Mouse (Mus musculus) kidney, postnatal 0 days (tissue): ENCODE measurements around the gene Cyp2d26. TPM values are rescaled to one million over a fixed set of nuclear protein-coding genes. Genes with fewer than 3 reads are reported as not detected.

Experiments used
- ATAC-seq: fragments of 200-750 bp; cut with Nextera tagmentation; replicated peaks from 2 replicates; pipeline ENCODE4 v1.8.0; 2017; ENCODE audit warnings: low read depth, moderate number of reproducible peaks, moderate TSS enrichment, moderate library complexity; ENCODE audit not compliant: low FRiP score
- DNase-seq: peaks from one replicate; pipeline ENCODE4 v3.0.0-alpha.2; 2016; ENCODE audit warnings: low spot score
- H3K27ac ChIP-seq: fragments of 300-500 bp; sonication (generic); 2 replicates; pipeline ENCODE4 v1.5.1; 2014; ENCODE audit warnings: mild to moderate bottlenecking
- H3K27me3 ChIP-seq: fragments of 300-500 bp; sonication (generic); 2 replicates; pipeline ENCODE4 v1.6.1; 2014; ENCODE audit warnings: low read length, mixed read lengths; ENCODE audit not compliant: insufficient read depth
- H3K36me3 ChIP-seq: fragments of 300-500 bp; sonication (generic); 2 replicates; pipeline ENCODE4 v1.6.1; 2014; ENCODE audit warnings: low read length, mixed read lengths; ENCODE audit not compliant: insufficient read depth
- H3K4me1 ChIP-seq: fragments of 300-500 bp; sonication (generic); replicated peaks from 2 replicates; pipeline ENCODE4 v1.6.1; 2014; ENCODE audit warnings: antibody characterized with exemption, low read length, mixed read lengths; ENCODE audit not compliant: insufficient read depth
- H3K4me2 ChIP-seq: fragments of 300-500 bp; sonication (generic); 2 replicates; pipeline ENCODE4 v1.6.1; 2014; ENCODE audit warnings: mild to moderate bottlenecking, low read length, moderate library complexity, mixed read lengths
- H3K4me3 ChIP-seq: fragments of 300-500 bp; sonication (generic); replicated peaks from 2 replicates; pipeline ENCODE4 v1.5.1; 2014; ENCODE audit warnings: low read depth, low read length
- H3K9ac ChIP-seq: fragments of 300-500 bp; sonication (generic); 2 replicates; pipeline ENCODE4 v1.6.1; 2014; ENCODE audit warnings: low read depth, low read length
- H3K9me3 ChIP-seq: fragments of 300-500 bp; sonication (generic); replicated peaks from 2 replicates; pipeline ENCODE4 v1.6.1; 2016; ENCODE audit warnings: low read length, inconsistent platforms, mixed read lengths
- CTCF ChIP-seq: IDR thresholded peaks from 2 replicates; pipeline ENCODE4 v1.5.1; 2016; ENCODE audit warnings: antibody characterized with exemption, low read depth, mild to moderate bottlenecking, moderate library complexity
- WGBS: fragments of 180-500 bp; shearing (Covaris S2); extraction: QIAGEN DNeasy Blood & Tissue Kit; methylation state at CpG from one replicate; pipeline ENCODE4 v1.1.7; 2014; 5-methylcytosine and 5-hydroxymethylcytosine counted together
- polyA plus RNA-seq: library from polyadenylated mRNA; unstranded; fragments of >200 nt; fragmentation: Nextera tagmentation; extraction: Ambion mirVana; gene quantifications from 2 replicates; pipeline ENCODE4 v1.2.1, GENCODE M21; 2015

Cyp2d26 gene
- 55.2 and 65.8 TPM in 2 replicates for polyA plus RNA-seq

DNA sequence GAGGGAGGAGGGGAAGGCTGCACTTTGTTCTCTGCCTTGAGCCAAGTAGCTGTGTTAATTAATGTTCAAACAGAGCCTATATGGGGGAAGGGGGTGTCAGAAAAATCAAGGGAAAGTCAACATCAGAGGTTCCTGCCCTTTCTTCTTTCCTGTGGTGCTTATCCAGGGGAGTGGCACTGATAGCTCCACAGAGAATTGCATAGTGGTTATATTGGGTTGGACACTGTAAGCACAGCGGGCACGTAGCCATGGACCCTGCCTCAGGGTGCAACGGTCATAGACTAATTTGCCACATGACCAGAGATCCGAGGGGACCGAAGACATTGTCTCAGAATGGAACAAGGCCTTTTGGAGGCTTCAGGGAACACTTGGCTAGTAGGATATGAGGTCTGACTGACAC lies at the start of gene Cyp2d26:
Gene Cyp2d26, minus strand, starts transcription at position 18 of the 400 bp plus-strand sequence.
- H3K36me3 ChIP-seq: no peaks in the 10 kb centered on the region
- WGBS: 77% methylated on average over 5 of the region's 5 CpGs
- no peak within 1 kb of the TSS for H3K9ac ChIP-seq
- H3K4me3 ChIP-seq: no peak within 1 kb of the TSS
- no peak within 1 kb of the TSS for H3K27ac ChIP-seq
- no peaks in the 10 kb centered on the region for H3K4me1 ChIP-seq
- H3K27me3 ChIP-seq: no peaks in the 10 kb centered on the region
- ATAC-seq (peak; percentile 69), DNase-seq (no peak)
- TF ChIP-seq CTCF: no peak
- no peak within 1 kb of the TSS for H3K4me2 ChIP-seq
- H3K9me3 ChIP-seq: no peaks in the 10 kb centered on the region

DNA sequence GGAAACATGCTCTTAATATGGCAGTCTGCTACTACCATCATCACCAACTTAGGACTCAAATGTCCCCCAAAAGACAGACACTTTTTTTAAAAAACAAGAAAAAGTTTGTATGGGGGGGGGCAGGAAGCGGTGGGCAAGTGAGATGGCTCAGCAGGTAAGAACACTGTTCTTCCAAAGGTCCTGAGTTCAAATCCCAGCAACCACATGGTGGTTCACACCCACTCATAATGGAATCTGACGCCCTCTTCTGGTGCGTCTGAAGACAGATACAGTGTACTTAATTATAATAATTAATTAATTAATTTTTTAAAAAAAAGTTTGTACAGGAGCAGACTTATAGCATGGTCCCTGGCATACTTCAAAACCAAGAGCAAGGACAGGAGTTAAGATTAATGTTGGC lies 45.1 kb upstream of the Cyp2d26 start:
- H3K27me3 ChIP-seq: no peaks in the 10 kb centered on the region
- no peaks in the 10 kb centered on the region for H3K36me3 ChIP-seq
- ATAC-seq: no peak
- H3K4me3 ChIP-seq: no peak overlapping the region
- no peak overlapping the region for H3K4me2 ChIP-seq
- WGBS: 93% methylated on average over 3 of the region's 3 CpGs
- no peaks in the 10 kb centered on the region for H3K9me3 ChIP-seq
- no peaks in the 10 kb centered on the region for H3K4me1 ChIP-seq
- DNase-seq: no peak
- no peak overlapping the region for H3K27ac ChIP-seq
- no peak overlapping the region for H3K9ac ChIP-seq
- TF ChIP-seq CTCF: no peak

DNA sequence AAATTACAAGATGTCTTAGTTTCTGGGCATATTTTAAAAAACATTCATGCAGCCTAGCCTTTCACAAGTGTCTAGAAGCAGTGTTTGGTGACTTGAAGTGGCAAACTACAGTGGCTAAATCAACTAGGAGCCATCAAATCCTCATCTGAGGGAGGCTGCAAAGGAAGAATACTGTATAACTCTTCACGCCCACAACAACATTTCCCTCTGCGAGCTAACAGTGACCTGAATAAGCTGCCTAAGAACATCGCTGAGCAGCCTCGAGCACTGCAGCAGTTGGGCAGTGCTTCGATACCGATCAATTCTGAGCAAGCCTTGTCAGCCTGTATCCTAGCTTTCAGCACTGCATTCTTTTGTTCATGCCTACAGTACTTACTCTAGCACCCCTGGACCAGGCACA lies 35.8 kb upstream of the Cyp2d26 start:
- H3K4me1 ChIP-seq: no peaks in the 10 kb centered on the region
- H3K9me3 ChIP-seq: no peaks in the 10 kb centered on the region
- no peak overlapping the region for H3K4me2 ChIP-seq
- no peak overlapping the region for H3K27ac ChIP-seq
- 86% methylated on average over 6 of the region's 6 CpGs for WGBS
- ATAC-seq (no peak), DNase-seq (no peak)
- 0 out of 2 replicates have a peak, but pooled peaks cover 3% of the 10 kb centered on the region for H3K36me3 ChIP-seq
- no peaks in the 10 kb centered on the region for H3K27me3 ChIP-seq
- H3K9ac ChIP-seq: no peak overlapping the region
- no peak for TF ChIP-seq CTCF
- no peak overlapping the region for H3K4me3 ChIP-seq

DNA sequence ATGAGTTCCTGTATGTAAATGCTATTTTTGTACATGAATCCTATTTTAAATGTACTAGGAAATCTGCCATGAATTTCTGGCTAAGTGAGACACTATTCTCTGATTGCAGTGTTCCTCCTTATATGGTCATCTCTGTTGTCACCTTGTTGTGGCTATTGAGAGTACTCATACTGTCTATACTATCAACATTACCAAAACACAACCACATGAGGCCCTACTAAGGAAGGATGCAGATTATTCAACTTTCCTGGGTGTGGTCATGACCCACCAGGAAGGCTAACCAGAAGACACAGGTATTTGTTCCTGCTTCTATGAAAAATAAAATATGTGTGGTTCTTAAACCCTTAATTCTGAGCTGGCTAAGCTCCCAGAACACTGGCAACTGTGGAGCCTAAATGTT lies 31.8 kb upstream of the Cyp2d26 start:
- H3K27me3 ChIP-seq: no peaks in the 10 kb centered on the region
- H3K4me1 ChIP-seq: no peaks in the 10 kb centered on the region
- H3K4me3 ChIP-seq: no peak overlapping the region
- TF ChIP-seq CTCF: no peak
- no peak overlapping the region for H3K9ac ChIP-seq
- no peaks in the 10 kb centered on the region for H3K9me3 ChIP-seq
- ATAC-seq: no peak
- DNase-seq: no peak
- H3K27ac ChIP-seq: no peak overlapping the region
- no peak overlapping the region for H3K4me2 ChIP-seq
- H3K36me3 ChIP-seq: 0 out of 2 replicates have a peak, but pooled peaks cover 3% of the 10 kb centered on the region

DNA sequence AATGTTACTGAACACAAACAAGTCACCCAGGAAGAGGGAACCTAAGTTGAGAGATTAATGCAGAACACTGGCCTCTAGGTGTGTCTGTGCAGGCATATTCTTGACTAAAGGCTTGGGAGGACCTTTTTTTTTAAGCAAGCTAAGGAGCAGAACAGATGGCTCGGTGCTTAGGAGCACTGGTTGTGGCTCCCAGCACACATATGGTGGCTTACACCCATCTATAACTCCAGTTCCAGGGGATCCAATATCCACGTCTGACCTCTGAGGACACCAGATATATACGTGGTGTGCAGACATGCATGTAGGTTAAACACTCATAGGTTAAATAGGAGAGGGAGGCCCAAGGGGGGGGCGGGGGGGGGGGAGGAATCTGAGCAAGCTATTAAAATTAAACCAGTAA lies 28.3 kb upstream of the Cyp2d26 start:
- H3K4me1 ChIP-seq: no peaks in the 10 kb centered on the region
- no peak for TF ChIP-seq CTCF
- H3K36me3 ChIP-seq: no peaks in the 10 kb centered on the region
- 58% methylated on average over 3 of the region's 4 CpGs for WGBS
- H3K4me2 ChIP-seq: no peak overlapping the region
- H3K27ac ChIP-seq: no peak overlapping the region
- no peaks in the 10 kb centered on the region for H3K27me3 ChIP-seq
- ATAC-seq (no peak), DNase-seq (no peak)
- H3K9ac ChIP-seq: no peak overlapping the region
- H3K4me3 ChIP-seq: no peak overlapping the region
- no peaks in the 10 kb centered on the region for H3K9me3 ChIP-seq

DNA sequence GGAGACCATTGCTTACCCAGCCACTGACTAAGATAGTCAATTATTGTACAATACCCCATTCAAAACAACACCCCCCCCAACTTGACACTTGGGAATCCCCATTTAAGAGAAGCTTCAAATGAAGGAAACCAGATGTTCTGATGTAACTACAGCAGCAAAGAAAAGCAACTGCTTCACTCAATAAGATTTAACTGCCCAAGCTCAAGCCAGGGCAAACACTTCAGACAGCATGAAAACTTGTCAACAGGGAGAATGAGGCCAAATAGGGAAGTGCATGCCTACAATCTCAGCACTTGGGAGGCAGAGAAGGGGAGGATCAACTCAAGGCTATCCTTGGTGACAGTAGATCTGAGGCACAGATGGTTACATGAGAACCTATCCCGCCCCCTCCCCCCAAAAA lies 27.6 kb upstream of the Cyp2d26 start:
- ATAC-seq (no peak), DNase-seq (no peak)
- 100% methylated on average over 1 of the region's 1 CpGs for WGBS
- Histone ChIP-seq H3K36me3 (no peaks in the 10 kb centered on the region), H3K27me3 (no peaks in the 10 kb centered on the region), H3K27ac (no peak overlapping the region), H3K4me2 (no peak overlapping the region), H3K9me3 (no peaks in the 10 kb centered on the region), H3K4me3 (no peak overlapping the region), H3K9ac (no peak overlapping the region), H3K4me1 (no peaks in the 10 kb centered on the region)
- no peak for TF ChIP-seq CTCF

DNA sequence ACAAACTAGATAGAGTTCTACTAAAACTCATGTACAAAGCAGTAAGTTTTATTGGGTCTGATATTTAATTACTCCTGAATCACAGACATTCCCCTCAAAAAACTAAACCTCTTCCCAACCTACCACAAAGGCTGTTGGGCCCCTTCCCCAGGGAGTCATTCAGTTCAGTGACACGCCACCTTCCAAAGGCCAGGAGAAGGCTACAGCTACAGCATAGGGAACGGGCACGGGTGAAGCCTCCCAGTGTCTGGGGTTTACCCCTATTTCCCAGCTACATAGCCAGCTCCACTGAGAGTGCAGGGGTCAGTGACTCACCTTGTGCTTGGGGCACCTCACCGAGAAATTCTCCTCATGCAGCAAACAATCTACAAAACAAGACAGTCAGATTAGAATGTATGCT lies 21.2 kb upstream of the Cyp2d26 start:
- Histone ChIP-seq H3K4me1 (no peaks in the 10 kb centered on the region), H3K4me2 (no peak overlapping the region), H3K9ac (no peak overlapping the region), H3K36me3 (peaks cover 7% of the 10 kb centered on the region; the same call in 1 of the 2 replicates), H3K9me3 (no peaks in the 10 kb centered on the region), H3K4me3 (no peak overlapping the region), H3K27me3 (no peaks in the 10 kb centered on the region), H3K27ac (no peak overlapping the region)
- no peak for TF ChIP-seq CTCF
- WGBS: 80% methylated on average over 4 of the region's 4 CpGs
- no peak for DNase-seq
- ATAC-seq: no peak
